Mouse (Mus musculus): ENCODE results near the gene Mcpt4. TPM values are rescaled to one million over a fixed set of nuclear protein-coding genes. Genes with fewer than 3 reads are reported as not detected.

The Mcpt4 gene
- 7.4 TPM for polyA plus RNA-seq (2014; fragmentation: Illumina TruSeq; extraction: RNeasy Lipid Tissue Mini Kit (QIAGEN cat#74804); ENCODE audit: low read depth, low replicate concordance)

GRCm38 (mm10) chr14:56062213-56062612, at the start of gene Mcpt4:
Gene Mcpt4 (minus strand): TSS chr14:56062313.

GRCm38 (mm10) chr14:56102386-56102785, 40.3 kb upstream of the Mcpt4 start, which contains the start of gene Ctsg:
Gene Ctsg (minus strand): TSS chr14:56102574.

GRCm38 (mm10) chr14:56085167-56085566, 23.1 kb upstream of the Mcpt4 start, which contains the start of gene Mcpt8:
Gene Mcpt8 (minus strand): TSS chr14:56085273.

GRCm38 (mm10) chr14:56041792-56042191, 20.3 kb downstream of the Mcpt4 start, which contains the start of gene Mcpt2:
Gene Mcpt2 (plus strand): TSS chr14:56042041.

GRCm38 (mm10) chr14:56030395-56030794, 31.7 kb downstream of the Mcpt4 start, which contains the start of gene Mcpt9:
Gene Mcpt9 (minus strand): TSS chr14:56030495.

GRCm38 (mm10) chr14:56017671-56018070, 44.4 kb downstream of the Mcpt4 start, which contains the start of gene Mcpt1:
Gene Mcpt1 (plus strand): TSS chr14:56017971.

Other genes with a start within 250 kb of the Mcpt4 start
- gene Nfatc4, start 239.2 kb downstream of the Mcpt4 start, polyA plus RNA-seq (2014; fragmentation: Illumina TruSeq; extraction: RNeasy Lipid Tissue Mini Kit (QIAGEN cat#74804); ENCODE audit: low read depth, low replicate concordance), result 8.8 TPM
- 4.7 TPM for gene Nynrin, start 208.3 kb downstream of the Mcpt4 start, polyA plus RNA-seq (2014; fragmentation: Illumina TruSeq; extraction: RNeasy Lipid Tissue Mini Kit (QIAGEN cat#74804); ENCODE audit: low read depth, low replicate concordance)
- gene Cbln3, start 177.9 kb downstream of the Mcpt4 start, polyA plus RNA-seq (2014; fragmentation: Illumina TruSeq; extraction: RNeasy Lipid Tissue Mini Kit (QIAGEN cat#74804); ENCODE audit: low read depth, low replicate concordance), result 0.21 TPM
- 19.3 TPM for gene Khnyn, start 177.4 kb downstream of the Mcpt4 start, polyA plus RNA-seq (2014; fragmentation: Illumina TruSeq; extraction: RNeasy Lipid Tissue Mini Kit (QIAGEN cat#74804); ENCODE audit: low read depth, low replicate concordance)
- 52.9 TPM for gene Sdr39u1, start 162.0 kb downstream of the Mcpt4 start, polyA plus RNA-seq (2014; fragmentation: Illumina TruSeq; extraction: RNeasy Lipid Tissue Mini Kit (QIAGEN cat#74804); ENCODE audit: low read depth, low replicate concordance)
- gene Cma1, start 117.6 kb downstream of the Mcpt4 start, polyA plus RNA-seq (2014; fragmentation: Illumina TruSeq; extraction: RNeasy Lipid Tissue Mini Kit (QIAGEN cat#74804); ENCODE audit: low read depth, low replicate concordance), result 7.3 TPM
- gene Cma2, start 111.3 kb downstream of the Mcpt4 start, polyA plus RNA-seq (2014; fragmentation: Illumina TruSeq; extraction: RNeasy Lipid Tissue Mini Kit (QIAGEN cat#74804); ENCODE audit: low read depth, low replicate concordance), result not detected
- not detected for gene Mcpt1, start 44.3 kb downstream of the Mcpt4 start, polyA plus RNA-seq (2014; fragmentation: Illumina TruSeq; extraction: RNeasy Lipid Tissue Mini Kit (QIAGEN cat#74804); ENCODE audit: low read depth, low replicate concordance)
- gene Mcpt9, start 31.8 kb downstream of the Mcpt4 start, polyA plus RNA-seq (2014; fragmentation: Illumina TruSeq; extraction: RNeasy Lipid Tissue Mini Kit (QIAGEN cat#74804); ENCODE audit: low read depth, low replicate concordance), result not detected
- not detected for gene Mcpt2, start 20.3 kb downstream of the Mcpt4 start, polyA plus RNA-seq (2014; fragmentation: Illumina TruSeq; extraction: RNeasy Lipid Tissue Mini Kit (QIAGEN cat#74804); ENCODE audit: low read depth, low replicate concordance)
- gene Mcpt8, start 23.0 kb upstream of the Mcpt4 start, polyA plus RNA-seq (2014; fragmentation: Illumina TruSeq; extraction: RNeasy Lipid Tissue Mini Kit (QIAGEN cat#74804); ENCODE audit: low read depth, low replicate concordance), result not detected
- not detected for gene Ctsg, start 40.3 kb upstream of the Mcpt4 start, polyA plus RNA-seq (2014; fragmentation: Illumina TruSeq; extraction: RNeasy Lipid Tissue Mini Kit (QIAGEN cat#74804); ENCODE audit: low read depth, low replicate concordance)
- not detected for gene Gzme, start 58.3 kb upstream of the Mcpt4 start, polyA plus RNA-seq (2014; fragmentation: Illumina TruSeq; extraction: RNeasy Lipid Tissue Mini Kit (QIAGEN cat#74804); ENCODE audit: low read depth, low replicate concordance)
- not detected for gene Gzmd, start 70.3 kb upstream of the Mcpt4 start, polyA plus RNA-seq (2014; fragmentation: Illumina TruSeq; extraction: RNeasy Lipid Tissue Mini Kit (QIAGEN cat#74804); ENCODE audit: low read depth, low replicate concordance)
- gene Gzmg, start 97.3 kb upstream of the Mcpt4 start, polyA plus RNA-seq (2014; fragmentation: Illumina TruSeq; extraction: RNeasy Lipid Tissue Mini Kit (QIAGEN cat#74804); ENCODE audit: low read depth, low replicate concordance), result not detected
- gene Gzmn, start 112.3 kb upstream of the Mcpt4 start, polyA plus RNA-seq (2014; fragmentation: Illumina TruSeq; extraction: RNeasy Lipid Tissue Mini Kit (QIAGEN cat#74804); ENCODE audit: low read depth, low replicate concordance), result 0.35 TPM
- not detected for gene Gzmf, start 149.1 kb upstream of the Mcpt4 start, polyA plus RNA-seq (2014; fragmentation: Illumina TruSeq; extraction: RNeasy Lipid Tissue Mini Kit (QIAGEN cat#74804); ENCODE audit: low read depth, low replicate concordance)
- 0.76 TPM for gene Gzmc, start 172.3 kb upstream of the Mcpt4 start, polyA plus RNA-seq (2014; fragmentation: Illumina TruSeq; extraction: RNeasy Lipid Tissue Mini Kit (QIAGEN cat#74804); ENCODE audit: low read depth, low replicate concordance)
- gene Gzmb, start 199.9 kb upstream of the Mcpt4 start, polyA plus RNA-seq (2014; fragmentation: Illumina TruSeq; extraction: RNeasy Lipid Tissue Mini Kit (QIAGEN cat#74804); ENCODE audit: low read depth, low replicate concordance), result 1.4 TPM

All from adipose tissue, adult 10 weeks (tissue).